Mouse (Mus musculus): ENCODE results near the gene Bmp5. TPM values are rescaled to one million over a fixed set of nuclear protein-coding genes. Genes with fewer than 3 reads are reported as not detected.

The Bmp5 gene
- total and polyA plus RNA-seq, 2 experiments from 2014 or later = 2.4 to 2.8 TPM

GRCm38 (mm10) chr9:75870332-75871177 is 95.4 kb downstream of the Bmp5 start:
- Histone ChIP-seq H3K4me1 (ENCODE audit: control insufficient read depth, insufficient read depth) (no peaks in the 10 kb centered on the region), H3K4me2 (ENCODE audit: low read depth, low read length) (no peak overlapping the region), H3K9me3 (replicated peaks; ENCODE audit: control insufficient read depth, low read length) (no peaks in the 10 kb centered on the region), H3K27me3 (ENCODE audit: control insufficient read depth, insufficient read depth, low read length) (no peaks in the 10 kb centered on the region), H3K9ac (replicated peaks; ENCODE audit: low read depth, low read length) (no peak overlapping the region), H3K4me3 (ENCODE audit: low read depth, low read length) (no peak overlapping the region), H3K27ac (ENCODE audit: low read depth) (no peak overlapping the region), H3K36me3 (replicated peaks; ENCODE audit: control insufficient read depth, insufficient read depth, low read length) (no peaks in the 10 kb centered on the region)
- no peak for DNase-seq (ENCODE audit: low spot score)
- no peak for ATAC-seq (ENCODE audit: insufficient read depth, low read depth)
- TF ChIP-seq CTCF (IDR thresholded peaks at IDR 0.05; ENCODE audit: low read depth) (no peak), EP300 (IDR thresholded peaks at IDR 0.05; ENCODE audit: low read depth) (no peak)
- 71% methylated on average over 7 of the region's 7 CpGs for whole genome bisulfite sequencing

- no peaks in the 10 kb centered on the region for H3K36me3 ChIP-seq (replicated peaks; ENCODE audit: control insufficient read depth, insufficient read depth, low read length)
- WGBS = 45% methylated on average over 2 of the region's 2 CpGs
- ATAC-seq (ENCODE audit: insufficient read depth, low read depth) (no peak), DNase-seq (ENCODE audit: low spot score) (no peak)
- H3K27ac ChIP-seq (ENCODE audit: low read depth) = no peak overlapping the region
- no peaks in the 10 kb centered on the region for H3K9me3 ChIP-seq (replicated peaks; ENCODE audit: control insufficient read depth, low read length)
- H3K4me2 ChIP-seq (ENCODE audit: low read depth, low read length) = no peak overlapping the region
- no peak overlapping the region for H3K4me3 ChIP-seq (ENCODE audit: low read depth, low read length)
- no peaks in the 10 kb centered on the region for H3K4me1 ChIP-seq (ENCODE audit: control insufficient read depth, insufficient read depth)
- no peaks in the 10 kb centered on the region for H3K27me3 ChIP-seq (ENCODE audit: control insufficient read depth, insufficient read depth, low read length)
- TF ChIP-seq CTCF (IDR thresholded peaks at IDR 0.05; ENCODE audit: low read depth) (no peak), EP300 (IDR thresholded peaks at IDR 0.05; ENCODE audit: low read depth) (no peak)
- no peak overlapping the region for H3K9ac ChIP-seq (replicated peaks; ENCODE audit: low read depth, low read length)
These were observed 101.2 kb downstream of the Bmp5 start for GRCm38 (mm10) chr9:75876333-75876732.

GRCm38 (mm10) chr9:75883481-75884190 is 108.5 kb downstream of the Bmp5 start:
- no peaks in the 10 kb centered on the region for H3K4me1 ChIP-seq (ENCODE audit: control insufficient read depth, insufficient read depth)
- 92% methylated on average over 4 of the region's 4 CpGs for WGBS
- H3K4me2 ChIP-seq (ENCODE audit: low read depth, low read length) = no peak overlapping the region
- no peaks in the 10 kb centered on the region for H3K36me3 ChIP-seq (replicated peaks; ENCODE audit: control insufficient read depth, insufficient read depth, low read length)
- DNase-seq (ENCODE audit: low spot score) = no peak
- no peak overlapping the region for H3K27ac ChIP-seq (ENCODE audit: low read depth)
- no peak overlapping the region for H3K4me3 ChIP-seq (ENCODE audit: low read depth, low read length)
- no peaks in the 10 kb centered on the region for H3K27me3 ChIP-seq (ENCODE audit: control insufficient read depth, insufficient read depth, low read length)
- peaks cover under 1% of the 10 kb centered on the region; the same call in 1 of the 2 replicates for H3K9me3 ChIP-seq (replicated peaks; ENCODE audit: control insufficient read depth, low read length)
- no peak overlapping the region for H3K9ac ChIP-seq (replicated peaks; ENCODE audit: low read depth, low read length)
- no peak for TF ChIP-seq EP300 (IDR thresholded peaks at IDR 0.05; ENCODE audit: low read depth)
- TF ChIP-seq CTCF (IDR thresholded peaks at IDR 0.05; ENCODE audit: low read depth) = no peak
- no peak for ATAC-seq (ENCODE audit: insufficient read depth, low read depth)

GRCm38 (mm10) chr9:75886801-75887544 is 111.8 kb downstream of the Bmp5 start:
- DNase-seq (ENCODE audit: low spot score) = no peak
- no peak for ATAC-seq (ENCODE audit: insufficient read depth, low read depth)
- Histone ChIP-seq H3K9me3 (replicated peaks; ENCODE audit: control insufficient read depth, low read length) (peaks cover 3% of the 10 kb centered on the region; the same call in 1 of the 2 replicates), H3K27ac (ENCODE audit: low read depth) (no peak overlapping the region), H3K4me2 (ENCODE audit: low read depth, low read length) (no peak overlapping the region), H3K36me3 (replicated peaks; ENCODE audit: control insufficient read depth, insufficient read depth, low read length) (no peaks in the 10 kb centered on the region), H3K27me3 (ENCODE audit: control insufficient read depth, insufficient read depth, low read length) (no peaks in the 10 kb centered on the region), H3K4me3 (ENCODE audit: low read depth, low read length) (no peak overlapping the region), H3K4me1 (ENCODE audit: control insufficient read depth, insufficient read depth) (no peaks in the 10 kb centered on the region), H3K9ac (replicated peaks; ENCODE audit: low read depth, low read length) (no peak overlapping the region)
- WGBS = 89% methylated on average over 7 of the region's 7 CpGs
- TF ChIP-seq EP300 (IDR thresholded peaks at IDR 0.05; ENCODE audit: low read depth) (no peak), CTCF (IDR thresholded peaks at IDR 0.05; ENCODE audit: low read depth) (no peak)

- TF ChIP-seq EP300 (IDR thresholded peaks at IDR 0.05; ENCODE audit: low read depth) = no peak
- no peak for TF ChIP-seq CTCF (IDR thresholded peaks at IDR 0.05; ENCODE audit: low read depth)
- no peaks in the 10 kb centered on the region for H3K9me3 ChIP-seq (replicated peaks; ENCODE audit: control insufficient read depth, low read length)
- H3K27ac ChIP-seq (ENCODE audit: low read depth) = no peak overlapping the region
- H3K9ac ChIP-seq (replicated peaks; ENCODE audit: low read depth, low read length) = no peak overlapping the region
- ATAC-seq (ENCODE audit: insufficient read depth, low read depth) (no peak), DNase-seq (ENCODE audit: low spot score) (no peak)
- H3K36me3 ChIP-seq (replicated peaks; ENCODE audit: control insufficient read depth, insufficient read depth, low read length) = no peaks in the 10 kb centered on the region
- no peaks in the 10 kb centered on the region for H3K27me3 ChIP-seq (ENCODE audit: control insufficient read depth, insufficient read depth, low read length)
- 79% methylated on average over 8 of the region's 8 CpGs for WGBS
- H3K4me3 ChIP-seq (ENCODE audit: low read depth, low read length) = no peak overlapping the region
- H3K4me2 ChIP-seq (ENCODE audit: low read depth, low read length) = no peak overlapping the region
- no peaks in the 10 kb centered on the region for H3K4me1 ChIP-seq (ENCODE audit: control insufficient read depth, insufficient read depth)
These were observed 121.8 kb downstream of the Bmp5 start for GRCm38 (mm10) chr9:75896918-75897317.

Measured in heart, postnatal 0 days (tissue).